Mouse (Mus musculus) urinary bladder, adult 18-20 months (tissue): ENCODE results near the gene Ccpg1os.

Experiments
- DNase-seq, 2 experiments: peaks; one replicate each; pipeline ENCODE4 v3.0.0; 2022; ENCODE audit warnings: low spot score in 2 of 2, mixed read lengths in 2 of 2

Gene Ccpg1os

DNA sequence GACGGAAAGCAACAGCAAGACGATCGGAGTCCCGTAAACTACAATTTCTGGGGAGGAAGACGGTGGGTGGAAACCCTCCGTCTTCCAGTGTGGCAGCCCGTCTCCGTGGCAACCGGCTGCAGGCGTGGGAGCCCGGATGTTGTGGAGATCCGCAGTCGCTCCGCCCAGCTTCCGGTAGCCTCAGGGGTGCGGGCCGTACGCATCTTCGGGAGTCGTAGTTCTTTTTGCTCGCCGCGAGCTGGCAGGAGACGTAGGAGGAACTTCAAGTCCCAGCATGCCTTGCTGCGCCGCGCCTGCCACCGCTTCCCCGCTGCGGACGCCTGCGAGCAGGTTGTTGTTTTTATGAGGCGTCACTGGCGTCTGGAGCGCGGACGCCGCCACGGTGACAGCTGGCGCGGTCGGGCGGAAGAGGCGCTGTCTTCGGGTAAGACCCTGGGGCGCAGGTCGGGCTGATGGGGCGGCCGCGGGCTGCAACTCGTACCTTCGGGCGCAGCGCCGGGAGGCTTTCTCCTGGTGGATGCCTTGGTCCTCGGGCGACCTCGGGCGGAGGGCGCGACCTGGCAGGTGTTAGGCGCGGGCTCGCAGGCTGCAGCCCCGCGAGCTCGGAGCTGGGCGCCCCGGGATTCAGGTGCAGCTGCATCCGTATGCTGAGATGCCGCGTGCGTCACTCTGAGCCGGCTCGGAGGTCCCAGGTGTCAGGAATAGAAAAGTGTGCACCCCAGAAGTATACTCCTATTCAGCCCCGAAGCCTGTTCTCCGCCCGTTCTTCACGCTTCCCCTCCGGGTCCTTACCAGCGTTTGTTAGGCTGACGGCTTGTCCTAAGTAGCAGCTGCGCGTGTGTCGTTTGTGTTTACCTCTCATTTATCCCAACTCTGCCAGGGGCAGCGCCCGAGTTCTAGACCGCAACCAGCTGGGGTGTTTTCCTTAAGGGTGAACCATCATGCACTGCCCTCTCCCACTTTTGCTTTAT lies at the start of gene Ccpg1os, which contains the start of gene Ccpg1:
Gene Ccpg1os, minus strand, starts transcription at position 133 of the 971 bp plus-strand sequence.
Gene Ccpg1, plus strand, starts transcription at position 180 of the 971 bp plus-strand sequence.
- DNase-seq, result peak; percentile 84 to 96

DNA sequence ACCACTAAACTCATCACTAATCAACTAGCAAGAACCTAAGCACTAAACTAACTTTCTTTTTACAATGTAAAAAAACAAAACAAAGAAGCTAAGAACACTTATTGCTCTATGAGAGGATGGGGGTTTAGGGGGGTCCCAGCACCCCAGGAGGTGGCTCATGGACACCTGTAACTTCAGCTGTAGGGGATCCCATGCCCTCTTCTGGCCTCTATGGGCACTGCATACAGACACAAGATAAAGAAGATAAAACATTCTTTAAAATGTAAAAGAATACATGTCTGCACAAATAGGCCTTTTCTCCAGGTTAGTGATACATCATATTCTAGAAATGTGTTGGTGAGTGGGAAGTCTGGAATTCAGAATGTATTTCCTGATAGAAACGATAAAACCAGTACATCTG lies 48.2 kb upstream of the Ccpg1os start:
- DNase-seq, result no peak

DNA sequence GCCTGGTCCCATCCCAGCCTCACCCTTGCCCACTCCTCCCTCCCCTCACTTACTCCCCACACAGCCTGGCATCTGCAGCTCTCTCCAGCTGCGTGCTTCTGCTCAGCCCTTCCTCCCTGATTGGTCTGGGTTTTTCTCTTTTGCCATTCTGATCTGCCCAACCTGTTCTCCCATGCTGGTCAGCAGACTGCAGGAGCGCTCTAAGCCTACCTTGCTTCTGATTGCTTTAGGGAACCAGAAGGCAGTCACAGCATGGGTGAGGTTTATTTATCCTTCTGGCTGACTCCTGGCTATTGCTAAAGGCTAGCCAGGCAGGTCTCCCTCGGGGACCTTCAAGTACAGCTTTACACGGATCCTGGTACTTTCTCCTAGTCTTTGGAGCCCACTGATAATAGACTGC lies 46.2 kb upstream of the Ccpg1os start:
- no peak for DNase-seq

DNA sequence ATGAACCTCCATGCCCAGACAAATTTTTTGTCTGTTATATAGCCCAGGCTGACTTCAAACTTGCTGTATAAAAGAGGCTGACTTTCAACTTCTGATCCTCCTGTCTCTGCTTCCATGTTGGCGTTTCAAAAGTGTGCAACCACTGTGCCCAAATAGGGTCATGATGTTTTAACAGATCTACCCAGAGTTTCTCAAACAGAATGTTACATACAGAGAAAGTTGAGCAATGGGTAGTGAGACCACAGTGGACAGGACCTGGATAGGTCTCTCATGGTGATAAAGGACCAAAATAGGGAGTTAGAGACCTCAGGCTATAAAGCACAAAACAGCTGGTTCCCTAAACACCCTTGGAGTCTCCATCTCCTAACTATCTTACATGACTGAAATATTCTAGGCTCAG lies 45.3 kb upstream of the Ccpg1os start:
- no peak for DNase-seq

DNA sequence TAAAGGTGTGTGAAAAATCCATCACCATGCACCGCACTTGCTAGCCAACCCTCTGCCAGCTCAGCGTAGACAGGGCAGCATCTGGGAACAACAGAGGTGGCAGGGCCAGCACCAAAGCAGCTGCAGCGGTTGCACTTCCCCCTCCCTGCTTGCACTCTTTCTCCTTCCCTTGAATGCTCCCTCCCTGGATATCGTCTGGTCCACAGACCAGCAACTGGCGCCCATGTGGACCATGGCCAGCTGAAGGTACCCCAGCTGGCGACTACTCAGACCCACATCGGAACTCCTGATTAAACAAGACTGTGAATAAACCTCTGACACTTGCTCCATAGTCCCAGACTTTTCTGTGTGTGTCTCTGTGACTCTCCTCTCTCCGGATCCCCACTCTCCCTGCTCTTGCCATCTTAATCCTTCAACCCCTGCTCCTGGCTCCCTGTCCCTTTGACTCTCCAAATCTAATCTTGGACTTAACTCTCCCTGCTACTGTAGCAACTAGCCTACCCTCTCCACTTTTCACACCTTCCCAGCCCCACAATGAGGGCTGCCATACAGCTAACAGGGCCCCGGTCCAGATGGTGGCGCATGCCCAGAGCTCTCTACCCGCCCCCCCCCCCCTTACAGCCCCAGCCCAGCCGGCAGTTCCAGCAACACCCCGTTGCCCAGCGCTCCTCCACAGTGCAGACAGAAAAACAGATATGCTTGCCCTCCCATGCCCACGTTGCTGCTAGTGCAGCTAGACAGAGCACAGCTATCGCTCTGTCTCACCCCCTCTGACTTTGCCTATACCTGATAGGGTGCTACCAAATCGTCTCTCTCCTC lies 40.8 kb upstream of the Ccpg1os start:
- DNase-seq, result no peak

- no peak for DNase-seq
Observed at GRCm38 (mm10) chr9:73020566-73021097, 35.5 kb upstream of the Ccpg1os start.

- DNase-seq, result no peak
Observed at GRCm38 (mm10) chr9:73019841-73020240, 34.7 kb upstream of the Ccpg1os start.

DNA sequence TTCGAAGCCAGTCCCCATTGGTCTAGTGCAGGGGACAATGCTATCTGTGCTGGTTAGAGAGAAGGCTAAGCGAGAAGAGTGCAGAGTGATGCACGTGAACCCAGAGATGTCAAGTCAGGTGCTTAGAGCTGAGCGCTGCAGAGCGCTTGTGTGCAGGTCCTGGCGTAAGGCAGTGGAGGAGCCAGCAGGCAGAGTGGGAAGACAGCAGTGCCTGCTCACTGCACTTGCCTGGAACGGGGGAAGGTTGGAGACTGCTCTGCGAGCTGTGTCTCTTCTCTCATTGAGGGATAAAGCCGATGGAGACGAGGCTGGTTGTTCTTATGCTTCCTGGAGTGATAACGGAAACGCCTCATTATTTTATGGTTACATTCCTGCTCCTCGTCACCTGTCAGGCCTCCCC lies 29.5 kb upstream of the Ccpg1os start:
- DNase-seq, result no peak

DNA sequence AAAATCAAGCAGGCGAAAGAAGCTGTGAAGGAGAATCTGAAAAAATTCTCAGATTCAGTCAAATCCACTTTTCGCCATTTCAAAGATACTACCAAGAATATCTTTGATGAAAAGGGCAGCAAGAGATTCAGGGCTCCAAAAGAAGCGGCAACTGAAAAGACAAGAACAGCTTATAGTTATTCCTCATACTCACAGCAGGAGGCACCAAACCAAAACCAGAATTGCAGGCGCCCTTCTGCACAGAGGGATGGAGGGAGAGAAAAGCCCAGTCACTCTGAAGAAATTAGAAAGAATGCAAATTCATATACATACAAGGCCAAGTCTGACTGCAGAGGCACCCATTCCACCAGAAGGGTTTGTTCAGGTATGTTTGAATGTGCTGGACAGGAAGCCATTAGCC lies 27.4 kb upstream of the Ccpg1os start:
- DNase-seq, result no peak

DNA sequence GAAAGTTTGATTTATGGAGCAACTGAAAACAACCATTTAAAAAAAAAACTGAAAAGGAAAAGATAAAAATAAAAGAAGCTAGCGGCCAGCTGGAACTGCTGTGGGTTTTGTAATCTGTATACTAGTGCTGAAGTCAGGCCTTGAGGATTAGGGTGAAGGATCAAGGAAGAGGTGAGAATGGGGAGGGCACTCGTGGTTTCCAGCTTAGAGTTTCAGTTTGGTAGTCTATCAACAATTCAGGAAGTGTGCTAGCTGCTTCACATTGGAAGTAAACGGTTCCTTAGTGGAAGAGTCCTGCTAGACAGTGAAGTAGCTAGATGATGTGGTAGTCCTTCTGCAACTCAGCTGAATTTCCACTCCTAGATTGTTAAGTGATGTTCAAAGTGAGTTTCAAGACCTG lies 23.2 kb upstream of the Ccpg1os start:
- no peak for DNase-seq

- DNase-seq, result no peak
Observed at GRCm38 (mm10) chr9:73006175-73006574, 21.0 kb upstream of the Ccpg1os start.

- DNase-seq, result no peak
Observed at GRCm38 (mm10) chr9:73005106-73005505, 19.9 kb upstream of the Ccpg1os start.

DNA sequence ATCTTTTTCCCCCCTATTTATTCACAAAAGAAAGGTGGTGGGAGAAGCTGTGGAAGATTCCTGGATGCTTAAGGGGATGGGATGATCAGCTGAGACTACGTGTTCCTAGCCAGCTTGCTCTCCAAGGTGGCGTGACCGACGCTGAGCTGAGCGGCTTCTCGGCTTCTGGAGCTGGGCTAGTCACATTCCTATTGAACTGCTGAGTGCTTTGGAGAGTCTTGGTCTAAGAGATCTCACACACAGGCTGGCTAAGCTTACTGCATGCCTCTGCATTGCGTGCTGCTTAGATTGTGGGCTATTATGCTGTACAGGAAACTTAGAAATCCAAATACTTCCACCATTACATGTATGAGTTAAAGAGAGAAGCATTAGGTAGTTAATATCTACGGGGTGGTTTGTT lies 18.9 kb upstream of the Ccpg1os start:
- DNase-seq, result no peak

DNA sequence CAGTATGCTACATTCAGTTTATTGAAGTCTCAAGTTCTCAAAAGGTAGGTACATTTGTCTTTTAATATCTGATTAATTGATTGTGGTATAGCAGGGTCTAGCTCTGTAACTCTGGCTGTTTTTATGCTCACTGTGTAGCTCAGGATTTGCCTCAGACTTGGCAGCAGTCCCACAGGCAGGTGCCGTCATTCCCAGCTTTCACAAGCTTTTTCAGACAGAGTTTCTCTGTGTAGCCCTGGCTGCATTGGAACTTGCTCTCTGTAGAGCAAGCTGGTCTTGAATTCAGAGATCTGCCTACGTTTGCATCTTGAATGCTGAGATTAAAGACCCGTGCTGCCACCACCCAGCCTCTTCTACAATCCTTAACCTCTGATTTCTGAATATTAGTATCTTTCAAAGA lies 17.0 kb upstream of the Ccpg1os start:
- DNase-seq, result no peak

- DNase-seq, result no peak
Observed at GRCm38 (mm10) chr9:73001314-73002011, 16.3 kb upstream of the Ccpg1os start.

DNA sequence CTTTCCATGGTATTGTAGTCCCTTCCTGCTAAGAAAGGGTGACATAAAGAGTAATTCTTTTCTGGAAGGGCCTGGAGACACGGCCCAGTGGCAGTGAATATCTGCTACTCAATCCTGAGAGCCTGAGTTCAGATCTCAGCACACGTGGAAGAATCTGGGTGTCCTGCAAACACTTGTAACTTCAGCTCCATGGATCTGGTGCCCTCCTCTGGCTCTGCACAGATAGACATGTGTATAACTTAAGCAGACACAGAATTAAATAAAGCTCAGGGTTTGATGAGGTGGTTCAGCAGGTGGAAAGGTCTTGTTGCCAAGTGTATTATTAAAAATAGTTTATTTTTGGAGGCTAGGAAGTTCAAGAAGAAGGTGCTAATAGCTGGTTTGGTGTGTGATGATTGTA lies 15.3 kb upstream of the Ccpg1os start:
- DNase-seq, result no peak

- DNase-seq, result no peak
Observed at GRCm38 (mm10) chr9:72996806-72997205, 11.6 kb upstream of the Ccpg1os start.

GRCm38 (mm10) chr9:72996167-72996566 lies 11.0 kb upstream of the Ccpg1os start:
- DNase-seq, result no peak

DNA sequence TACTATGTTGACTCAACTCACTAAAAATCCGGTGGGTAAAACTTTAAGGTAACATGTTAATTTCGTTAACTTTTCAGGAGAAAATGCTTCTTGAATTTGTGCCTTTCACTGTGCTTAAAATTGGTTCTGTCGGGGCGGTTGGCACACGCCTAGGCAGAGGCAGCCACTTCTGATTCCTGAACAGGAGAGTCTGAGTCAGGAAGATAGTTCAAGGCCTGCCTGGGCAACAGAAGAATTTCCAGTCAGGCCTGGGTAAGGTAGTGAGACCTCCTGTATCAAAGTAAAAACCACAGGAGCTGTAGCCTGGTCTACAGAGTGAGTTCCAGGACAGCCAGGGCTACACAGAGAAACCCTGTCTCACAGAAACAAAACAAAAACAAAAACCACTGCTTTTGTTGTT lies 7.4 kb upstream of the Ccpg1os start:
- no peak for DNase-seq

- no peak for DNase-seq
Observed at GRCm38 (mm10) chr9:72991420-72991819, 6.2 kb upstream of the Ccpg1os start.

DNA sequence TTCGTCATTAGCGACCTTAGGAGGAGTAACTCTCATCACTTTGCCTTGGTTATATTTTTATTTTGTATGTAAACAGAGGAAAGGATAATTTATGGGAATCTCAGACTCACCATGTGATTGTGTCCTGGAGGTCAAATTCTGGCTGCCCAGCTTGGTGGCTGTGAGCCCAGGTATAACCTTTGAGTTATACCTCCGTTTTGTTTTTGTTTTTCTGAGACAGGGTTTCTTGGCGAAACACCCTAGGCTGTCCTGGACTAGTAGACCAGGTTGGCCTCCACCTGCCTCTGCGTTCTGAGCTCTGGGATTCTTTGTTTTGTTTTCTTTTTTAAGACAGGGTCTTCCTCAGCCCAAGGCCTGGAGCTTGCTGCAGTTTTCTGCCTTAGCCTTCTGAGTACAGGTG lies 3.5 kb upstream of the Ccpg1os start:
- DNase-seq, result no peak

GRCm38 (mm10) chr9:72987703-72988102 lies 2.5 kb upstream of the Ccpg1os start:
- no peak for DNase-seq
